Mouse (Mus musculus) lung, postnatal 25 days (tissue): Measurements from ENCODE around the gene Washc4.
A peak's percentile ranks its signal among the peaks of the same experiment; 100 is the strongest.

Experiments
- DNase-seq: peaks from one replicate; pipeline ENCODE4 v3.0.0; 2022; ENCODE audit warnings: low spot score

Washc4 gene

DNA sequence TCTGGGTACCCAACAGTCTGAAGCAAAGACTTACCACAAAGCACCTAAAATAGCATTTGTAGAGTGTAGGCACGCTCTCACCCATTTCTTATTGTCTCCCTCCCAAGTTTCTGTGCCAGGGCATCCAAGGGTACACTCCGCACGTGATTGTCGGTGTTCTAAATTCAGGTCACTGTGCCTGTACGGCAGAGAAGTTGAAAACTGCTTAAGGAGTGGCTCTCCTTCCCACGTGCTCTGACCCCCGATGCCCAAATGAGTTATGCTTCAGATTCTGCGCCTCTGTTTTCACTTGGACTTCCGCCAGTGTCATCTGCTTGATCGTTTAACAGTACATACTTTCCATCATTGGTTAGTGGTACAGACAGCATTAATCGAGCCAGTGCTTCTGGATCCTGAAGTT lies 57.1 kb downstream of the Washc4 start:
- no peak for DNase-seq

DNA sequence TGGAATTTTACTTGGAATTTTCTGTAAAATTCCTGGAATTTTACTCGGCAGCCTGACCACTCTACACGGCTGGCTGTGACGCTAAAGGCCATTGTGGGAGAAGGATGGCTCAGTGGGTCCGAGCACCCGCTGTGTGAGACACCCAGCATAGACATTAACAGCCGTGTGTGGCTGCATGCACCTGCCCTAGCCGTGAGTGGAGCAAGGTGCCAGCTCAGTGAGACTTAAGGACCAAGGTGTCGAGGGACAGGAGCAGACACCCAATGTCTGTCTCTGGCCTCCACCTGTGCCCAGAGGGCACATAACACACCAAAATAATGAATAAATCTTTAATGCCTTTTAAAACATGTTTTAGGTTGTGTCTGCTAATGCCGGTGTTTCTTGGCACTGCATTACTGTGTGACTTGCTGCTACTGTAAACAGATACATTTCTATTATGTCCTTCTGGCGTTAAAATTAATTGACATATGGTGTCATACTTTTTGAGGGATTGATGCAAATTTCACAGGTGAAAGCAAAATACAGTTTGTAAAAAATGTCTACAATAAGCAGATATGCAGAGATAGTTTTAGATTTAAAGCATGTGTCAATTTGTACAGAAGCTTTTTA lies 60.5 kb downstream of the Washc4 start:
- no peak for DNase-seq

DNA sequence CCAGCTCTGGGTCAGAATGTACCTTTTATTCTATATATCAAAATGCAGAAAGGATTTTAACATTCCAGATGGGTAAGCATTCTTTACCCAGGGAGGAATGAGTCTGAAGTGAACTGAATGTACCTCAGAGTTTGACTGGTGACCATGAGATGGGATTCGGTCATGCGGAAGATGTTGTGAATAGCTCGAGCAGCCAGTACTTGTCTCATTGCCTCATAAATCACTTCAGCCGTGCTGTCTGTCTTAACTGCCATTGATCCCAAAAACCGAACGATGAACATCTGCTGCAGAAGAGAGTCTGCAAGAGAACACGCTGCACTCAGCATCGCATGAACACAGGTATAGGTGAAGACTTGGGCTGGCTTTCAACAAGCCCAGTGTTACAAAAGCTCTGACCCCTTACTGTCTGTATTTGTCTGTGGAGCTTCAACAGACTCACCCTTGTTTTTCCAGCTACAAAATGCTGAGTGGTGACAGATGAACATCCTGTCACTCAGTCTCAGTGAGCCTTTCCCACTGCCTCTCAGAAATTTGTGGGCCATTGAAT lies 62.2 kb downstream of the Washc4 start:
- DNase-seq, result no peak

DNA sequence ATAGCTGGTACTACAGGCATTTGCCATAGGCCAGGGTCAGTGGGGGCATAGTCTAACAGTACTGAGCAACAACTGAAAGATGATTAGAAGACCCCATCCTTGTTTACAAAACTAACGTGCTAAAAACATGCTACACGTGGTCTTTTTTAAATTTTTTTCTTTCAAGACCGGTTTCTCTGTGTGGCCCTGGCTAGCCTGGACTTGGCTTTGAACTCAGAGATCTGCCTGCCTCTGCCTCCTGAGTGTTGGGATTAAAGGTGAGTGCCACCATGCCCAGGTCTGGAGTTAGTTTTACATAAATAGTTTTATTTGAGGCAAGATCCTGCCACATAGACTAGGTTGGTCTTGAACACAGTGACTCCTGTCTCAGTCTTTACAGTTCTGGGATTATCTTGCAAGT lies 63.6 kb downstream of the Washc4 start:
- DNase-seq, result no peak

DNA sequence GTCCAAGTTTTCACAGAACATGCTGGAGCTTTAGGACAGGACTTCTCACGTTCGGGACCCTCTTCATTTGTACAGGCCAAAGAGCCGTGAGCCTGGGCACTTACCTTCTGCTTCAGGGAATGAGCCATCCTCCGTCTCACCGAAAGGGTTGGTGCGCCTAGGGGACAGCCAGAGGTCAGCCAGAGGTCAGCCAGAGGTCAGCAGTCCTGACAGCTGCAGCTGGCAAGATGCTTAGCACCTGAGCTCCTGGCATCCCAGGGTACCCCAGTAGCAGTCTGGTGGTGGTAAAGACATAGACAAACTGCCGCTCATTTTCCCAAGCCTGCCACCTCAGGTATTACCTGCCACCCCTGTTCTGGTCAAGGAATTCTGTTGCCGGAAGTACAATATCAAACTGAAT lies 65.0 kb downstream of the Washc4 start:
- DNase-seq, result no peak

DNA sequence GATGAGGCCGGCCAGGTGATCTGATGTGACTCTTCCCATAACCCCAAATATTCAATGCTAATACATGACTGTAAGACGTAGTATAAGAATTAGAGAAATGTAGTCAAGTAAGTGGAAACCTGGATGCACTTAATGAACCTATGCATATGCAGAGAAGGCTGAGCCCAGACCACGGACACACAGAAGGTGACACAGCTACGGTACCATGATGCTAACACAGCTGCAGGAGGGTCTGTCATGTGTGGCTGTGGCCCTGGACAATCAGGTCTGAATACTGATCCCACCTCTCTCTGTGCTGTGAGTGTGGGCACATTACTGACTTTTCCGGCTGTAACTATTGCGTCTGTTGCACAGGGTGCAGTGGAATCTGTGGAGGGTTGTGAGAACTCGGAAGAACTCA lies 67.0 kb downstream of the Washc4 start:
- DNase-seq, result no peak

DNA sequence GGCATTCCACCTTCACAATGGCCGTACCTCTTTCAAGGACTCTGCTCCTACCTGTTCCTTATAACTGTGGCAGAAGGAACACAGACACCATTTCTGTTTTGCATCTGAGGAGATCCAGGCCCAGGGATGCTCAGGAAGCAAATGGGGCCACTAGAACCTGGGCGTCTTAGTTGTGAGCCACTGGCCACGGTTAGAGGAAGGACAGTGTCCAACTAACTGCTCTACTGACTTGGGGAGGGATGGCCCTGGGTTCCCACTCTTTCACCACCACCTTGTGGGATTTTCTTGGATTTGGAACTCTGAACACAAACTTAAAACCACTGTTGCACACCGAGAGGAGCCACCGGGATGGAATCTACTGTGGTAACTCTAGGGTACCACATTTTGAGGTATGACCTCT lies 68.3 kb downstream of the Washc4 start:
- no peak for DNase-seq

DNA sequence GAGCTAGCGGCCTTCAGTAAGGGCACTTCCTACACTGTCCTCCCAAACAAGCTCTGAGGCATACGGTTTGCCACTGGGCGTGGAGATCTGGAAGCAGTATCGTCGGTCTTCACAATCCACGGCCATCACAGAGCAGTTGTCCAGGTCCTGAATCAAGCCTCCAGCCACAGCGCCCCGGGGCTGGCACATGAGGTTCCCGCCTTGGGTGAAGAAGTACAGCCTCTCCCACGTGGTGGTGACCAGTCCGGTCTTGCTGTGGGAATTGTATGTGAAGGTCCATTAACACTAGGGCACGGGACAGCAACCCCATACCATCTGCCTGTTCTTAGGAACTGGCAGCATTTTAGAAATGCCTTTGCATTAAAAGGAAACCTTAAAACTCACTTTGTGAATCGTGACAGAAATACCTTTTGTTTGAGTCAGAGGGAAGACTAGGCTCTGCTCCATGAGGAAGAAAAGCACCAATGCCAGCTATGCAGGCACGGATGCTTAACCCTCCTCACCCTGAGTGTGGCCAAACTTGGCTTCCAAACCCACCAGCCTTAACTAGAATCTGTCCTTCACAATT lies 69.2 kb downstream of the Washc4 start:
- no peak for DNase-seq

DNA sequence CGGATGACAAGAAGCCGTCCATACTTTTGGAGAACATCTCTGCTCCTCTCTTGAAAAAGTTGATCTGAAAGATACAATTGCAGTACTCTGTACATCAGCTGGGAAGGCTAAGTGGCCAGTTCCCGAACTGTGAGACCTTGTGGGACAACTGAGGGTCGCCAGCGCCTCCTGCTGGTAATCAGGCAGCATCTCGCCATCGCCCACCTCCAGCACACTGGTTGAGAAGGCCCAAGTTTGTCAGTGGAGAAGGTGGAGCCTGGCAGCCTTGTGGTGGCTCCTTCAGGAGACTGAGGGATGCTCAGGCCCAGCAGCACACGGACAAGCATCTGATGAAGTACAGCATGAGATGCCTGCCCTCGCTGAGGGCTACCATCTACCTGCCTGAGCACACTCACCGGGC lies 73.8 kb downstream of the Washc4 start:
- DNase-seq, result no peak

DNA sequence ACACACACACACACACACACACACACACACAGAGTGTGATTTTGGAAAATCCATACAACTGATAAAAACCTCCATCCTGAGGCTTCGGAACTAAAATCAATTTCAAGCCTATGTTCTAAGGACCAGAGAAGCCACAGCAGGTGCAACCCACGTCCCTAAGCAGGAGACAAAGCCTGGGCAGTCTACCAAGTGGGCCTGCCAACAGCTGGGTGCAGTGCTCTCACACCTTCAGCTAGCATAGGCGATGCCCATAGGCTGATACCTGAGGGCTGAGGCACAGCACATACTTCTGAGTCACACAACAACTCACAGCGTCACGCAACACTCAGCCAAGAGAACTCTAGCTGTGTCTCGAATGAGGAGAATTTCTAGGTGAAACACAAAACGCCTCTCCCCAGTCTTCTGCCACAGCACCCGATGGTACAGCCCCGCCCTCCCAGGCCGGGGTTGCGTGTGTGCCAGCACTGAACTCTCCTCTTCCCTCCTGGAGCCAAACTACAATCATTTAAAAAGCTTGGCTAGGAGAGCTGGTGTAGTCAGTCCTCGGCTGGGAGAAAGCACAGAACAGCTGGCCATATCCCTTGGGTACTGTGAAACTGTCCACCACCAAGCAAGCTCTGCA lies 75.4 kb downstream of the Washc4 start:
- DNase-seq, result no peak

DNA sequence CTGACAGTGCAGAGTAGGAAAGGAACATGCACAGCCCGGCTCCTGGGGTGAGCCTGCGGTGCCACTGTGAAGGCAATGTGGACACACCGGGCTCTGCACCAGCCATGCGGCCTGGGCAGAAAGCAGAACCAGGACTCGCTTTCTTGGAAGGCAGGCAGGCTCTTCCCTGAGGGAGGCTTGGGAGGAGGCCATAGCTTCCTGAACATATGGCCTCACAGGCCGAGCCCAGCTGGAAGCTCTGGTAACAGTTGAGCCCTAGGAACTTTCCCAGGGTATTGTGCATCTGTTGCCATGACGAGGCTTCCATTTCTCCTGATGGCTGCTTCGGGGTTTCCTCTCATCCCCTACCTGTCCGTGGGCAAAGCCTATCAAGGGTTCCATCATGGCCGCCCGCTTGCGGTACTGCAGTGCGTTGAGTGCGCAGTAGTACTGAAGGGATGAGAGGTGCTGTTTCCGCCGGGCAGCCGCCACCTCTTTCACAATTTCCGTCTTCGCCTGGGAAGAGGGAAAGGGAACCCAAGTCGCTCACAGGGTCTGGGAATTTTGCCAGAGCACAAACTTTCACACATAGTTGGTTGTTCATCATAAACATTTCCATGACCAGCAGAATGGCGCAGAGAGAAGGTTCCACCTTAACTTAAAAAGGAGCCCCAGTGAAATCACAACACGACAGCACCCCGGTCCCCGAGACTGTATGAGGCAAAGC lies 77.0 kb downstream of the Washc4 start:
- no peak for DNase-seq

DNA sequence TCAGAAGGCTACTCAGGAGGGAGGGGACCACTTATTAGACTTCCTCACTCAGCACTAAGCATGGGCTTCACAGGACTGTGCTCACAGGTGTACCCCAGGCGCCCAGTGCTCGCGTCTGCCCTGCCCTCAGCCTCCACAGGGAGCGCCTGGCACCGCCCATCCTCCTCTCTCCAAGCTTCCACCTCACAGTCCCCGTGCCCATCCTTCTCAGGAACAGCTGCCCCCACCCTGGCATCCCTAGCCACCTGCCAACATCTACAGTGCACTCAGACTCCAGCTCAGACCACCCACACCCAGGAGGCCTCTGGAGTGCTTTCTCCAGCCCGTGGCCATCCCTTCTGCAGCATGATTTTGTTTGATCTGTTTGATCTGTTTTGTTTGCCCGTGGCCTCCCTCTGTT lies 80.5 kb downstream of the Washc4 start:
- no peak for DNase-seq

DNA sequence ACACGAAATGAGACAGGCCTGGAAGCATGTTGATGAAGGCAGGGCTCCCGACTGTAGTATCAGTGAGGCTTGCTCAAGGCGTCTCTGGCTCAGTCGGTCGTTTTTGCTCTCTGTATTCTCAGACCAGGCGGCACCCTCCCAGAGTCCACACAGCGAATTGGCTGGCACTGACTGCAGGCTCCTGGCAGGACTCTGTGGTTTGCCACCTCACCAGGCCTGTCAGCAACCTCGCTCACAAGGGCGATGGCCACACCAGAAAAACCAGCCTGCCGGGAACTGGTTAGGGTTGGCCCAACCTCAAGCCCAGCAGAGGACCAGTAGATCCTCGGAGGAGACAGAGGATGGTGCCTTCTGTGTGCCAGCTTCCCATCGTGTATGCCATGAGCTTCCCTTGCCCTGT lies 81.3 kb downstream of the Washc4 start:
- DNase-seq, result peak; percentile 36

DNA sequence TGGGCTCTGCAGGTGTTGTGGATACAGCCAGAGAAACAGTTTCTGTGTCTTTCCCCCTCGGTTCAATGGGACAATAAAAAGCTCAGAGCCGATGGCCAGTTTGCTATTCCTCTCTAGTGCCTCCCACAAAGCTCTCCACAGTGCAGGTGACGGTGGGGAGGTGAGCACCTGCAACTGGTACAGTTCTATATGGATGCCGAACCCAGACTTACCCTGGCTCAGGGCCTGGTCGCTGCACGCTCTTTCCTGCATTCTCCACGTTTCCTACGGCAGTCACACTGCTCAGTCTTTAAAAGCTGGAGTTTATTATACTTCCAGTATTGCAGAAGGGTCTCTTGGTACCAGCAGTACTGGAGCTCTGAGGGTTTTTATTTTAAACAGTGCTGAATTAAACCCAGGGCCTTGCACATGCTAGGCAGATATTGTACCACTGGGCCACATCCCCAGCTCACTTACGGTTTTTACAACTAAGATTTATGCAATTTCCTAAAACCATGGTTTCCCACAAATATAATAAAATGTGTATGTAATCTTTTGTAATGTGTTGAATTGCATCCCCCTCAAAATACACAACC lies 83.6 kb downstream of the Washc4 start:
- no peak for DNase-seq

DNA sequence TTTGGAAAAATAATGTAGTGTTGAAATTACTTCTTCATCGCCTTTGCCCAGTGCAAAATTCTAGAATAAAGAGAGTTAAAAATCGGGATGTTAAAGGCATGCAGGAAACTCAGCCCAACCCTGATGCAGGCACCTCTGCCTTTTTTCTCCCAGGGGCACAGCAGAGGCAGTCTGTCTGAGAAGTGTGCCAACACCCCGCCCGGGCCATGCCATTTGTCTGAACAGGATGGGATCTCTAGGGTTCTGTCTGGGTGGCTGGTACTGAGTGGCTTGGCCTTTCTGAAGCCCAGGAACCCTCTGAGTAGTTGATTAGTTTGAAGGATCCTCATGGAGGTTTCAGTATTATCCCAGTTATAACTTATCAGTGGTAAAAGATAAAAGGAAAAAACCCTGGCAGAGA lies 84.7 kb downstream of the Washc4 start:
- no peak for DNase-seq

DNA sequence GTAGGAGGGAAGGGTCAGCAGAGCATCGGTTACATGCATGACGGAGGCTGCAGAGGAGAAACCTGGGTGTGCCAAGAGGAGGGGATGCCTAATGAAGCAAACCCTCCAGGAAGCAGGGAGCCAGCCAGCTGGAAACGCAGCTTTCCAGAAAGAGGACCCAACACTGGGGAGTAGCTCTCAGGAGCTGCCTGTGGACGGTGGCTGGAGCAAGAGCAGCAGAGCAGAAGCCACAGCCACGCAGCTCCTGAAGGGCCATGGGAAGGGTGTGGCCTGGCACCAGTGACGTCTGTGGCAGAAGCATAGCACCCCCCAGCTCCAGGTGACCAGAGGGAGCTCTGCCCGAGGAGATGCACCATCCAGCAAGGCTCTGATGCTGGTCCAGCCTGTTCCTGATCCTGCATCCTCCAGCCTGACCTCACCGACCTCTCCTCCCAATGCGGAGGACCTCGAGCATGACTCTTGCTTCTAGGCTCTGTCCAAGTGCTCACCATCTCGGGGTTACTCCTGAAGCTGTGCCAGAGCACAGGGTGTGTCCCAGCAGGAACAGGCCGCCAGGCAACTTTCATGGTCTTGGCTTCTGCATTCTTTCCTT lies 85.7 kb downstream of the Washc4 start:
- no peak for DNase-seq

DNA sequence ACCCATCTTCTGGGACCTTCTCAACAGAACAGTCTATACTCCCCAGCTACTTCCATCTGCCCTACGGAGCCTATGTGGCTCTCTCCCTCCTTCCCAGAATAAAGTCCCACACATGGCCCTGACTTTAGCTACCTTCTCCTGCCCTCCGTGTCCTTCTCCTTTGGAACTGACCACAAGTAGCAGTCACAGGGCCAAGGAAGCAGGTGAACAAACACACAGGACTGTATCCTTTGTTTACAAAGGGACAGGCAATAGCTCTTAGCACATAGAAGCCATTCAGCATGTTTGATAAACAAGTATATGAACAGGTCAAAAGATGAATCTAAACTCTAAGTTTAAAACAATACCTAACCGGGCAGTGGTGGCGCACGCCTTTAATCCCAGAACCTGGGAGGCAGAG lies 86.3 kb downstream of the Washc4 start:
- no peak for DNase-seq

DNA sequence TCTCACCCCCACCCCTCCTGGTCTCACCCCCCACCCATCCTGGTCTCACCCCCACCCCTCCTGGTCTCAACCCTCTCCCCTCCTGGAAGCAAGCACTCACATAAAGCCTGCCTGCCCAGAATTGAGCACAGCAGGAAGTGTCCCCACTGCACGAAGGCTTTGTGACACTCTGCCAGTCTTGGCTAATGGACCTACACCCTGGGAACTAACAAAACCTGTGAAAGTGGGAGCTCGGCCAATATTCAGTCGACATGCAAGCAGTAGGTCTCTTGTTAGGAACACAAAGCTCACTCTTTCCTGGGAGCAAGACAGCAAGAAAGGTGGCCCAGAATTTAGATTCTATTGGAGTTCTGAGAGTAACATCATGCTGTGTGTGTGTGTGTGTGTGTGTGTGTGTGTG lies 87.3 kb downstream of the Washc4 start:
- no peak for DNase-seq

DNA sequence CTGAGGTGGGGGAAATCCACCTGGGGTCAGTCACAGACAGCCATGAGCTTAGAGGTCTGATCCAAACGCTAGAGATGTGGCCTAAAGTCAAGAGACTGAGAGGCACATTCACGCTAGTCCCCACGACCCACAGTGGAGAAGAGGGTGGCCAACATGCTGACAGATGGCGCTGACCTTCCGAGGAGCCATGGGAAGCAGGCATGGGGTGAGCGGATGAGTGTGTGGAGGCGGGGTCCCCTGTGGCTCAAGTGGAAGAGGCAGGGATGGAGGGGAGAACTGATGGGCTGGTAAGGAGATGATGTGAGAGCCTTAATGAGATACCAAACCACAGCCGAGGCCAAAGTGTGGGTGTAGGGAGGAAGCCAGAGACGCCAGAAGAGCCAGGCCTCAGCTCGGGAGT lies 88.2 kb downstream of the Washc4 start:
- no peak for DNase-seq

DNA sequence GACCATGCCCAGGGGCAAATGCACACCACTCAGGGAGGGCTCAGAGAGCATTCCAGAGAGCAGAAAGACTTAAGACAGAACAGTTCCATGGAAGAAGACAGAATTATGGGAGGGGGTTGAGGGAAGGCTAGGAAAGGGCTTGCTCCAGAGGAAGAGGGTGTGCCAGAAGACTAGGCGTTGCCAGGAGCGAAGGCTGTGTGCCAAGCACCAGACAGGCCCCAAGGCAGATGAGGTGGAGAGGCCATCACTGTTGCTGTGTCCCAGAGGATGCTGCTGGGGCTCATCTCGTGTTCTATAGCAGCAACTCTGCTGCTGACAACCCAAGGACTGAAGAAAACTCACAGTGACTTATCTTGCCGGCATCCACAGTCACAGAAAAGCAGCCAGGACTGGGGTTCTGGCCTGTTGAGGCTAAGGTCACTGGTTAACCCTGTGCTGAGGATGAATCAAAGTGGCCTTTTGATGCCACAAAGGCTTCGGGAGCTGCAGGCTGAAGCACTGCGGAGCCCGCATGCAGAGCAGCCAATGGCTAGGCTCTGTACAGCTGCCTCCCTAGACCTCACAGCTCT lies 89.3 kb downstream of the Washc4 start:
- no peak for DNase-seq

DNA sequence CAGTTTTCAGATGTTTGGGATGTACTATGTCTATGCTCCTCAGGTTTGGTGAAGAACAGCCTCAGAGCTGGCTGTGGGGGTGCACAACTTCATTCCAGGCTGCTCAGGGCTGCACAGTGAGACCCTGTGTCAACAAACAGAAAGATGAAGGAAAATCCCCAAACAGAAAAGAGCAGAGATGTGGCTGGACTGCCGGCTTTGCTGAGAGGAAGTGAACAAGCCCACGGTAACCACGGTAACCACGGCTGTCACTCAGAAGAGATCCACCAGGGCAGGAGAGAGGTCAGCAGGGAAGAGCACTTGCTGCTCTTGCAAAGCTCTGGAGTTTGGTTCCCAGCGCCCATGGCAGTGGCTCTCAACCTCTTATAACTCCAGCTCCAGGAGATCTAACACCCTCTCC lies 90.9 kb downstream of the Washc4 start:
- DNase-seq, result no peak

DNA sequence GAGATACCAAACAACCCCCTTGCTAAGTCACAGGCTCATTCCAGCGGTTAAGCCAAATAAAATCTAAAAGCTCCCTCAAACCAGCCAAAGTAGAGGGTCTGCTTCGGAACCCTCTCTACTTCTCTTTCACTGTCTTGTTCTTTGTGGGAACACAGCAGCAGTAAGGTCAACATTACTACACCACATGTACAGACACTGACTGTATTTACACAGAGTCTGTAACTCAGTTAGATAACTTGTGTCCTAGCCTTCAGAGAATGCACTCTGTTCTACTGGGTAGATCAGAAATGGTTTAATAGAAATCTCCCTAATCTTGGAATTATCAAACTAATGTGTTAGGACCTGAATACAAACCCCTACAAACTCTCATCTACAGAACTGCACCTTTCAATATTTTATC lies 92.6 kb downstream of the Washc4 start:
- DNase-seq, result no peak
